Mouse (Mus musculus): ENCODE measurements around the gene Ksr2. TPM values are rescaled to one million over a fixed set of nuclear protein-coding genes. Genes with fewer than 3 reads are reported as not detected.

Ksr2 gene
- polyA plus RNA-seq, 1 experiment from 2014 or later: 1.1 TPM

- Histone ChIP-seq H3K4me3 (replicated peaks) (no peak overlapping the region), H3K9me3 (replicated peaks) (no peaks in the 10 kb centered on the region), H3K27me3 (peaks cover 3% of the 10 kb centered on the region; the same call in 1 of the 2 replicates), H3K9ac (no peak overlapping the region), H3K36me3 (no peaks in the 10 kb centered on the region), H3K4me1 (peaks cover 15% of the 10 kb centered on the region), H3K27ac (replicated peaks) (no peak overlapping the region), H3K4me2 (replicated peaks) (no peak overlapping the region)
- no peak for ATAC-seq (ENCODE audit: insufficient number of reproducible peaks, low FRiP score, low TSS enrichment, low read depth)
- 34% methylated on average over 13 of the region's 13 CpGs for WGBS
Measured at GRCm38 (mm10) chr5:117506406-117506805, 92.6 kb downstream of the Ksr2 start.

DNA sequence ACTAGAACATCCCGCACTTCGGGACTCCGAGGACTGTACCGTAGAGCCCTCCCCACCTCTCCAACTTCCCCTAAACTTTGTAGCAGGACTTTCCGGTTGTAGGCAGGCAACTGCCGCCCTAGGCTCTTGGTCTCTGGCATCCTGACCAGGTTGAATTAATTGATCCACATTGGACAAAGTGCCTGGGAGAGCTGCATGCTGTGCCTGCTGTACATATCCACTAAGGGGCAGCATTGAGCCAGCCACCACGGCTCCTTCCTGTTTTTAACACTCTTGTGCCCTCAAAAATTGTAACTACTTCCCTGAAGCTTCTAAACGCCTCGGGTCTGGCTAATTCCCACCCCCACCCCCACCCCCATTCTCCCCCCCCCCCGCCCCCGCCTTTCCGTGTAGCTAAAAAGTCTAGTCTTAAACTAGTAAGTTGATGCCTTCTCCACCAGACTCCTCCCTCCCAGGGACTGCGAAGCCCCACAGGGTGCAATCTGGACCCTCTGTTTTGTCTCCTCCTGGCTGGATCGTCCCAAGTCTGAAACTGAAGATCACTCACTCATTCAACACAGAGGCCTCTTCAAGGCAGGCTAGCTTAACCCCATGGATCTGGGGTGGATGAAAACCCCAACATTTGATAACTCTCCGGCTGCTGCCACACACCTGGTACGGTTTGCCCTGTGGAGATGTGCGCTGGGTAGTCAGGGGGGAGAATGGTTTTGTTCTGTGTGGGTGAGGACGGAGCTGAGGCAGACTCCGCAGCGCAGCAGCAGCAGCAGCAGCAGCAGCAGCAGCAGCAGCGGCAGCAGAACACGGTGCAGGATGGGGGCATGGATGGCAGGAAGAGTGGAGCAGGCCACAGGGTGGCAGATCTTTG is 95.9 kb downstream of the Ksr2 start:
- Histone ChIP-seq H3K9ac (no peak overlapping the region), H3K4me1 (peaks cover 15% of the 10 kb centered on the region), H3K9me3 (replicated peaks) (no peaks in the 10 kb centered on the region), H3K27ac (replicated peaks) (no peak overlapping the region), H3K4me3 (replicated peaks) (peak overlapping the region; percentile 25), H3K4me2 (replicated peaks) (peak overlapping the region; percentile 43), H3K36me3 (no peaks in the 10 kb centered on the region), H3K27me3 (peaks cover 3% of the 10 kb centered on the region; the same call in 1 of the 2 replicates)
- WGBS: 26% methylated on average over 21 of the region's 22 CpGs
- no peak for ATAC-seq (ENCODE audit: insufficient number of reproducible peaks, low FRiP score, low TSS enrichment, low read depth)

- no peaks in the 10 kb centered on the region for H3K9me3 ChIP-seq (replicated peaks)
- no peaks in the 10 kb centered on the region for H3K36me3 ChIP-seq
- H3K27me3 ChIP-seq: peaks cover 3% of the 10 kb centered on the region; the same call in 1 of the 2 replicates
- peaks cover 10% of the 10 kb centered on the region for H3K4me1 ChIP-seq
- ATAC-seq (ENCODE audit: insufficient number of reproducible peaks, low FRiP score, low TSS enrichment, low read depth): no peak
- H3K4me2 ChIP-seq (replicated peaks): no peak overlapping the region
- H3K27ac ChIP-seq (replicated peaks): no peak overlapping the region
- H3K9ac ChIP-seq: no peak overlapping the region
- no peak overlapping the region for H3K4me3 ChIP-seq (replicated peaks)
- 59% methylated on average over 10 of the region's 10 CpGs for WGBS
Measured at GRCm38 (mm10) chr5:117510864-117511263, 97.1 kb downstream of the Ksr2 start.

GRCm38 (mm10) chr5:117515396-117515795 is 101.6 kb downstream of the Ksr2 start:
- Histone ChIP-seq H3K27me3 (no peaks in the 10 kb centered on the region), H3K9ac (no peak overlapping the region), H3K4me1 (peaks cover 6% of the 10 kb centered on the region; the same call in 1 of the 2 replicates), H3K9me3 (replicated peaks) (no peaks in the 10 kb centered on the region), H3K4me3 (replicated peaks) (no peak overlapping the region), H3K27ac (replicated peaks) (no peak overlapping the region), H3K36me3 (no peaks in the 10 kb centered on the region), H3K4me2 (replicated peaks) (no peak overlapping the region)
- WGBS: 86% methylated on average over 12 of the region's 12 CpGs
- ATAC-seq (ENCODE audit: insufficient number of reproducible peaks, low FRiP score, low TSS enrichment, low read depth): no peak

DNA sequence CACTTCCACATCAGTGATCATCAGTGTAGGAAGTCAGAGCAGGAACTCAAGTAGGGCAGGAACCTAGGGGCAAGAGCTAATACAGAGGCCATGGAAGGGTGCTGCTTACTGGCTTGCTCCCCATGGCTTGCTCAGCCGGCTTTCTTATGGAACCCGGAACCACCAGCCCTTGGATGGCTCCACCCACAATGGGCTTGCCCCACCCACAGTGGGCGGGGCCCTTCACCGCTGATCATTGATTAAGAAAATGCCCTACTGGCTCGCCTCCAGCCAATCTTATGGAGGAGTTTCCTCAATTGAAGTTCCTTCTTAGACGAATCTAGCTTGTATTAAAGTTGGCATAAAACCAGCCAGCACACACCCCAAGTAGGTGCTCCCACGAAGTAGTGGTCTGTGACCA is 102.1 kb downstream of the Ksr2 start:
- WGBS: 73% methylated on average over 7 of the region's 7 CpGs

GRCm38 (mm10) chr5:117516597-117516996 is 102.8 kb downstream of the Ksr2 start:
- Histone ChIP-seq H3K36me3 (no peaks in the 10 kb centered on the region), H3K4me1 (no peaks in the 10 kb centered on the region), H3K9me3 (replicated peaks) (no peaks in the 10 kb centered on the region), H3K27ac (replicated peaks) (no peak overlapping the region), H3K9ac (no peak overlapping the region), H3K4me3 (replicated peaks) (no peak overlapping the region), H3K4me2 (replicated peaks) (no peak overlapping the region), H3K27me3 (no peaks in the 10 kb centered on the region)
- no peak for ATAC-seq (ENCODE audit: insufficient number of reproducible peaks, low FRiP score, low TSS enrichment, low read depth)
- 1% methylated on average over 8 of the region's 8 CpGs for WGBS

More for the DNA sequence above, 102.1 kb downstream of the Ksr2 start:
- Histone ChIP-seq H3K4me1 (peaks cover 5% of the 10 kb centered on the region; the same call in 1 of the 2 replicates), H3K36me3 (no peaks in the 10 kb centered on the region), H3K27ac (replicated peaks) (no peak overlapping the region), H3K27me3 (no peaks in the 10 kb centered on the region), H3K9ac (no peak overlapping the region), H3K4me3 (replicated peaks) (no peak overlapping the region), H3K9me3 (replicated peaks) (no peaks in the 10 kb centered on the region), H3K4me2 (replicated peaks) (no peak overlapping the region)
- ATAC-seq (ENCODE audit: insufficient number of reproducible peaks, low FRiP score, low TSS enrichment, low read depth): no peak

DNA sequence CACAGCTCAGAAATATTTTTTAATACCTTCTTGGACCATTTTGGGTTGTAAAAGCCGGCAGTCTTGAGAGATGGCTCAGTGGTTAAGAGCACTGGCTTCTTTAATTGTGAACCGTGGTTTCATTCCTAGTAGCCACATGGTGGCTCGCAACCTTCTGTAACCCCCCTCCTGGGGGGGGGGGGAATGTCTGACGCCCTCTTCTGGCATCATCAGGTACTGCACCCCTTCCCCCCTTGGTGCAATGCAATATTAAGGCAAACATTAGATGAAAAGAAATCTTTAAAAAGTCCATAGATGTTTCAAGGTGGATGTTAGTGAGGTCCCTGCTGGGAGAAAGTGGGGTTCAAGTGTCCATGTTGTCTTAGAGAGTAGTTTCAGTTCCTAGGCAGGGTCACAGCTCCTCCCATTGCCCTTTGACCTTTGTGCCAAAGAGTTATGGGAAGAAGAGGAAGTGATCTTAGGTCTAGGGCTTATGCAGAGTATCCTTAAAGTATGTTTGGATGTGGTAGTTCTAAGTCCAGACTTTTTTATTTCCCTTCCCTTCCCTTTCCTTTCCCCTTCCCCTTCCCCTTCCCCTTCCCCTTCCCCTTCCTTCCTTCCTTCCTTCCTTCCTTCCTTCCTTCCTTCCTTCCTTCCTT is 106.2 kb downstream of the Ksr2 start:
- H3K4me3 ChIP-seq (replicated peaks): no peak overlapping the region
- no peaks in the 10 kb centered on the region for H3K9me3 ChIP-seq (replicated peaks)
- H3K4me1 ChIP-seq: no peaks in the 10 kb centered on the region
- H3K36me3 ChIP-seq: no peaks in the 10 kb centered on the region
- H3K9ac ChIP-seq: no peak overlapping the region
- H3K27me3 ChIP-seq: no peaks in the 10 kb centered on the region
- H3K4me2 ChIP-seq (replicated peaks): no peak overlapping the region
- ATAC-seq (ENCODE audit: insufficient number of reproducible peaks, low FRiP score, low TSS enrichment, low read depth): no peak
- 33% methylated on average over 4 of the region's 4 CpGs for WGBS
- H3K27ac ChIP-seq (replicated peaks): no peak overlapping the region

DNA sequence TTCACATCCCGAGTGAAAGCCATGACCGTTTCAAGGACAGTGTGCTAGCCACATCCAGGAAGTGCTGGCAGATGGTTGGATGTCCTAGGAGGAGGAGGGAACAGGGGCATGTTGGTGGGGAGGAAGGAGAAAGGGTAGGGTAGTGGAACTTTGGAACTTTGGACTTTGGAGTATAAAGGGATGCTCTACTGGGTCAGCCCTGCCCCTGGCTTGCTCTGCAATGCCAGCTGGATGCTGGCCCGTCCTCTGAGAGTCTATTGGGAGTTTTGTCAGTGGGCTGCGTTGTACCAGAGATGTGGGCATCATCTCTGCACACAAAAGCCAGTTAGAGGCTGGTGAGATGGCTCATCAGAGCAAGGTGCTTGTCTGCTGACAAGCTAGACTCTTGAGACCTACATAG is 107.4 kb downstream of the Ksr2 start:
- WGBS: 75% methylated on average over 4 of the region's 4 CpGs
- no peaks in the 10 kb centered on the region for H3K9me3 ChIP-seq (replicated peaks)

DNA sequence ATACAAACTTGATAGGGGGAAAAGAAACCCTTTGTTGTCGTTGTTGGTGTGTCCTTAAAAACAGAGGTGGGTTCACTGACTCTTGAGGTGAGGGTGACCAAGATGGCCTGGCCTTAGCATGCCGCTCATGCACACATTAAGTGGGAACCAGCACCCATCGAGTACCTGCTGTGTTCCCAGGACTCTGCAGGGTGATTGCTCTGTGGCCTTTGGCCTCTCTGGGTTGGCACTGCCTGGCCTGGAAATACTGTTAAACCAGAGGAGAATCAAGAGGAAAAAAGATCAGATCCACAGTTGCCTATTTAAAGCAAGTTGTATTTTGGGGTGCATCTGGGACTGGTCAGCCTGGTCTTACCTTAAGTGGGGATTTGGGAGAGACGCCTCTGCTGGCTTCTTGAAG is 107.9 kb downstream of the Ksr2 start:
- H3K27ac ChIP-seq (replicated peaks): no peak overlapping the region
- H3K27me3 ChIP-seq: no peaks in the 10 kb centered on the region
- H3K9me3 ChIP-seq (replicated peaks): no peaks in the 10 kb centered on the region
- no peaks in the 10 kb centered on the region for H3K4me1 ChIP-seq
- ATAC-seq (ENCODE audit: insufficient number of reproducible peaks, low FRiP score, low TSS enrichment, low read depth): no peak
- no peaks in the 10 kb centered on the region for H3K36me3 ChIP-seq
- no peak overlapping the region for H3K4me3 ChIP-seq (replicated peaks)
- H3K9ac ChIP-seq: no peak overlapping the region
- 91% methylated on average over 4 of the region's 4 CpGs for WGBS
- H3K4me2 ChIP-seq (replicated peaks): no peak overlapping the region

More for the DNA sequence above, 107.4 kb downstream of the Ksr2 start:
- Histone ChIP-seq H3K27ac (replicated peaks) (no peak overlapping the region), H3K4me2 (replicated peaks) (no peak overlapping the region), H3K27me3 (no peaks in the 10 kb centered on the region), H3K36me3 (no peaks in the 10 kb centered on the region), H3K4me3 (replicated peaks) (no peak overlapping the region), H3K4me1 (no peaks in the 10 kb centered on the region), H3K9ac (no peak overlapping the region)
- ATAC-seq (ENCODE audit: insufficient number of reproducible peaks, low FRiP score, low TSS enrichment, low read depth): no peak

GRCm38 (mm10) chr5:117522471-117522870 is 108.7 kb downstream of the Ksr2 start:
- Histone ChIP-seq H3K9ac (no peak overlapping the region), H3K9me3 (replicated peaks) (no peaks in the 10 kb centered on the region), H3K4me3 (replicated peaks) (no peak overlapping the region), H3K4me1 (no peaks in the 10 kb centered on the region), H3K27me3 (no peaks in the 10 kb centered on the region), H3K27ac (replicated peaks) (no peak overlapping the region), H3K4me2 (replicated peaks) (no peak overlapping the region), H3K36me3 (no peaks in the 10 kb centered on the region)
- ATAC-seq (ENCODE audit: insufficient number of reproducible peaks, low FRiP score, low TSS enrichment, low read depth): no peak
- 64% methylated on average over 4 of the region's 4 CpGs for WGBS

DNA sequence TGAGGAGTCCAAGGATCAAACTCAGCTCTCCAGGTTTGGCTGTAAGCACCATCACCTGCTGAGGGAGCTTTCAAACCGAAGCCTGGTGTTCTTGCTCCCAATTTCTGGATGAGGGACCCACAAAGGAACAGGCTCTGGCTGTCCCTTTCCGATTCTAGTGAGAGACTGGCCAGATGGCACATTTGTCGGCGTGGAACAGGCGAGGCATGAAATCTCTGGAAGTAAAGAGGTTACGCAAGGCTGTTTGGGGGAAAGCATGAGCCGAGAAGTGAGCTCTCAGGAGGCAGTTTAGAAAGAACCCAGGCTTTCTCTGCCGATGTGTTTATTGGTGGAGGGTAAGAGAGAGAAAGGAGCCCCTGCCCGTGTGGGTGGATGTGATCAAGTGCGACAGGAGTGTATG is 109.2 kb downstream of the Ksr2 start:
- Histone ChIP-seq H3K9ac (no peak overlapping the region), H3K36me3 (no peaks in the 10 kb centered on the region), H3K27ac (replicated peaks) (no peak overlapping the region), H3K27me3 (no peaks in the 10 kb centered on the region), H3K4me3 (replicated peaks) (no peak overlapping the region), H3K4me2 (replicated peaks) (no peak overlapping the region), H3K4me1 (no peaks in the 10 kb centered on the region), H3K9me3 (replicated peaks) (no peaks in the 10 kb centered on the region)
- ATAC-seq (ENCODE audit: insufficient number of reproducible peaks, low FRiP score, low TSS enrichment, low read depth): no peak
- 76% methylated on average over 10 of the region's 10 CpGs for WGBS

Measured in embryonic facial prominence, embryonic 15.5 days (tissue).